In genomic region chr11:87748132-87749119, GRCm38 (mm10) we compare ENCODE assay signal across 8 mouse cellular contexts. TPM values are rescaled to one million over a fixed set of nuclear protein-coding genes. Genes with fewer than 3 reads are reported as not detected.
DNase-seq lines count a peak whose midpoint lies in the region; ATAC-seq lines count a peak whose summit lies in the region.

No protein-coding gene starts in this region.

- H3K4me1 ChIP-seq in heart, embryonic 10.5 days = peaks cover 19% of the 10 kb centered on the region
- no peaks in the 10 kb centered on the region for H3K4me1 ChIP-seq in embryonic facial prominence, embryonic 14.5 days (ENCODE audit: control insufficient read depth, insufficient read depth, low read length)

- no peak for ATAC-seq in embryonic facial prominence, embryonic 14.5 days (ENCODE audit: low read depth)
- ATAC-seq in megakaryocyte-erythroid progenitor cell, adult 5-6 weeks (replicated peaks; ENCODE audit: low FRiP score, low TSS enrichment, poor library complexity, severe bottlenecking) = peak; percentile 67

- no peak overlapping the region for H3K9ac ChIP-seq in embryonic facial prominence, embryonic 14.5 days (ENCODE audit: low read depth, low read length)

- 0 out of 2 replicates have a peak, but pooled peaks cover 3% of the 10 kb centered on the region for H3K27me3 ChIP-seq in heart, embryonic 10.5 days (ENCODE audit: insufficient read depth, poor library complexity, severe bottlenecking)
- no peaks in the 10 kb centered on the region for H3K27me3 ChIP-seq in embryonic facial prominence, embryonic 14.5 days (replicated peaks; ENCODE audit: control insufficient read depth, insufficient read depth, low read length)

- intact Hi-C loops in left cerebral cortex, postnatal 36 days (cut with DNase I) = no loop called here

- 0 out of 2 replicates have a peak overlapping the region, but pooled peaks have one; percentile 3 for H3K4me3 ChIP-seq in heart, embryonic 10.5 days
- H3K4me3 ChIP-seq in embryonic facial prominence, embryonic 14.5 days (ENCODE audit: low read depth, low read length) = no peak overlapping the region

- H3K27ac ChIP-seq in heart, embryonic 10.5 days = peak overlapping the region; percentile 74
- no peak overlapping the region for H3K27ac ChIP-seq in embryonic facial prominence, embryonic 14.5 days (replicated peaks; ENCODE audit: low read depth, low read length)

- DNase-seq in heart, embryonic 10.5 days (ENCODE audit: low spot score) = peak; percentile 85
- no peak for DNase-seq in heart, postnatal 4 days
- DNase-seq in embryonic facial prominence, embryonic 14.5 days (ENCODE audit: low spot score) = no peak
- DNase-seq in kidney, postnatal 25 days = peak; percentile 20 to 49
- no peak for DNase-seq in cerebellum, postnatal 25 days
- DNase-seq in ovary, postnatal 36 days (ENCODE audit: low spot score) = no peak
- no peak for DNase-seq in left cerebral cortex, postnatal 36 days (ENCODE audit: low spot score in 2 of 2)

- H3K36me3 ChIP-seq in heart, embryonic 10.5 days = peaks cover 19% of the 10 kb centered on the region
- peaks cover 18% of the 10 kb centered on the region for H3K36me3 ChIP-seq in embryonic facial prominence, embryonic 14.5 days (ENCODE audit: control insufficient read depth, insufficient read depth, low read length)

- H3K9me3 ChIP-seq in heart, embryonic 10.5 days = no peaks in the 10 kb centered on the region
- no peaks in the 10 kb centered on the region for H3K9me3 ChIP-seq in embryonic facial prominence, embryonic 14.5 days (ENCODE audit: control insufficient read depth, low read length)

- WGBS in heart, embryonic 10.5 days = 30% methylated on average over 19 of the region's 19 CpGs
- WGBS in embryonic facial prominence, embryonic 14.5 days = 34% methylated on average over 19 of the region's 19 CpGs

- H3K4me2 ChIP-seq in embryonic facial prominence, embryonic 14.5 days (ENCODE audit: low read depth, low read length) = peak overlapping the region; percentile 24

RNA-seq across cellular contexts. Expression of gene Supt4a, which starts 11.1 kb away (rescaled TPM):
- 122 and 151 TPM in 2 replicates for polyA plus RNA-seq in heart, embryonic 10.5 days (2016; fragmentation: Nextera tagmentation; extraction: Ambion mirVana)
- total RNA-seq in heart, postnatal 4 days (2021) = 10 to 100 TPM; 47.9 to 49.9 TPM
- 146 and 153 TPM in 2 replicates for polyA plus RNA-seq in embryonic facial prominence, embryonic 14.5 days (2014; fragmentation: Nextera tagmentation; extraction: Ambion mirVana)
- total RNA-seq in megakaryocyte-erythroid progenitor cell, adult 5-6 weeks (2014; fragmentation: Nextera tagmentation) = 146 and 192 TPM in 2 replicates
- total RNA-seq in megakaryocyte-erythroid progenitor cell, adult 5-6 weeks (2017) = 55.2 and 75.2 TPM in 2 replicates
- 10 to 100 TPM; 67.7 to 83.3 TPM for total RNA-seq in left cerebral cortex, postnatal 36 days (2021)

RNA-seq across cellular contexts. Expression of gene Tspoap1, which starts 11.9 kb away (rescaled TPM):
- polyA plus RNA-seq in heart, embryonic 10.5 days (2016; fragmentation: Nextera tagmentation; extraction: Ambion mirVana) = 0.95 and 1.5 TPM in 2 replicates
- under 1 TPM in 1 of 2 experiments, not detected in 1; 0.07 TPM for total RNA-seq in heart, postnatal 4 days (2021)
- 1.9 and 2.2 TPM in 2 replicates for polyA plus RNA-seq in embryonic facial prominence, embryonic 14.5 days (2014; fragmentation: Nextera tagmentation; extraction: Ambion mirVana)
- total RNA-seq in megakaryocyte-erythroid progenitor cell, adult 5-6 weeks (2014; fragmentation: Nextera tagmentation) = 5.5 and 20.3 TPM in 2 replicates
- 3.5 and 5.4 TPM in 2 replicates for total RNA-seq in megakaryocyte-erythroid progenitor cell, adult 5-6 weeks (2017)
- total RNA-seq in left cerebral cortex, postnatal 36 days (2021) = 100 to 1,000 TPM; 158 to 214 TPM

RNA-seq across cellular contexts. Expression of gene Mpo, which starts 45.0 kb away (rescaled TPM):
- 5.8 and 11.8 TPM in 2 replicates for polyA plus RNA-seq in heart, embryonic 10.5 days (2016; fragmentation: Nextera tagmentation; extraction: Ambion mirVana)
- under 1 TPM; 0.14 to 0.33 TPM for total RNA-seq in heart, postnatal 4 days (2021)
- polyA plus RNA-seq in embryonic facial prominence, embryonic 14.5 days (2014; fragmentation: Nextera tagmentation; extraction: Ambion mirVana) = 0.77 and 2.7 TPM in 2 replicates
- 7.9 TPM in 1 of 2 replicates, not detected in the other for total RNA-seq in megakaryocyte-erythroid progenitor cell, adult 5-6 weeks (2014; fragmentation: Nextera tagmentation)
- 7.6 and 31.9 TPM in 2 replicates for total RNA-seq in megakaryocyte-erythroid progenitor cell, adult 5-6 weeks (2017)
- total RNA-seq in left cerebral cortex, postnatal 36 days (2021) = not detected

Comparison
In these comparisons a context has a peak if more than half of its experiments do, and no peak if none do; other contexts are left out.
1. DNase-seq: peak in heart, embryonic 10.5 days (single experiment) and kidney, postnatal 25 days (2 of 2); none in heart, postnatal 4 days (single experiment), embryonic facial prominence, embryonic 14.5 days (single experiment), cerebellum, postnatal 25 days (0 of 2), ovary, postnatal 36 days (single experiment) and left cerebral cortex, postnatal 36 days (0 of 2).
2. RNA of gene Tspoap1, which starts 11.9 kb away (total RNA-seq): 158 to 214 TPM in left cerebral cortex, postnatal 36 days; 3.5 to 20.3 TPM in megakaryocyte-erythroid progenitor cell, adult 5-6 weeks and 0.07 TPM in heart, postnatal 4 days; every median in the first group is over 4 times any median in the second.